Mouse (Mus musculus) heart, embryonic 13.5 days (tissue): Measurements from ENCODE around the gene Trim71. TPM values are rescaled to one million over a fixed set of nuclear protein-coding genes. Genes with fewer than 3 reads are reported as not detected.

Experiments
- ATAC-seq: fragments of 200-750 bp; cut with Nextera tagmentation; 2 replicates; pipeline ENCODE4 v1.8.0; 2017; ENCODE audit warnings: moderate TSS enrichment; ENCODE audit not compliant: insufficient number of reproducible peaks, low FRiP score, low TSS enrichment; ENCODE audit errors: extremely low read depth
- H3K27ac ChIP-seq: fragments of 300-500 bp; sonication (generic); replicated peaks from 2 replicates; pipeline ENCODE4 v1.5.1; 2015; ENCODE audit warnings: moderate library complexity, mild to moderate bottlenecking, inconsistent platforms
- H3K27me3 ChIP-seq: fragments of 300-500 bp; sonication (generic); replicated peaks from 2 replicates; pipeline ENCODE4 v1.6.1; 2015; ENCODE audit warnings: mild to moderate bottlenecking, inconsistent platforms
- H3K36me3 ChIP-seq: fragments of 300-500 bp; sonication (generic); 2 replicates; pipeline ENCODE4 v1.6.1; 2015; ENCODE audit warnings: mild to moderate bottlenecking, inconsistent platforms
- H3K4me1 ChIP-seq: fragments of 300-500 bp; sonication (generic); 2 replicates; pipeline ENCODE4 v1.6.1; 2015; ENCODE audit warnings: inconsistent platforms
- H3K4me2 ChIP-seq: fragments of 300-500 bp; sonication (generic); 2 replicates; pipeline ENCODE4 v1.6.1; 2015; ENCODE audit warnings: inconsistent platforms, mild to moderate bottlenecking, moderate library complexity
- H3K4me3 ChIP-seq: fragments of 300-500 bp; sonication (generic); 2 replicates; pipeline ENCODE4 v1.5.1; 2015; ENCODE audit warnings: moderate library complexity, mild to moderate bottlenecking, inconsistent platforms
- H3K9ac ChIP-seq: fragments of 300-500 bp; sonication (generic); 2 replicates; pipeline ENCODE4 v1.6.1; 2015; ENCODE audit warnings: inconsistent platforms, mild to moderate bottlenecking, moderate library complexity
- H3K9me3 ChIP-seq: fragments of 300-500 bp; sonication (generic); 2 replicates; pipeline ENCODE4 v1.6.1; 2016; ENCODE audit warnings: inconsistent platforms
- WGBS: fragments of 180-500 bp; shearing (Covaris S2); methylation state at CpG from one replicate; pipeline ENCODE4 v1.1.7; 2015; ENCODE audit warnings: mixed read lengths; 5-methylcytosine and 5-hydroxymethylcytosine counted together
- polyA plus RNA-seq: library from polyadenylated mRNA; unstranded; fragments of >200 nt; fragmentation: Nextera tagmentation; extraction: Ambion mirVana; gene quantifications from 2 replicates; pipeline ENCODE4 v1.2.1, GENCODE M21; 2015

Trim71 gene
- polyA plus RNA-seq, 1 experiment from 2014 or later = 0.20 TPM

GRCm38 (mm10) chr9:114468701-114469100, 95.5 kb downstream of the Trim71 start:
- Histone ChIP-seq H3K4me2 (no peak overlapping the region), H3K27me3 (no peaks in the 10 kb centered on the region), H3K9me3 (0 out of 2 replicates have a peak, but pooled peaks cover 2% of the 10 kb centered on the region), H3K27ac (no peak overlapping the region), H3K9ac (no peak overlapping the region), H3K4me3 (no peak overlapping the region), H3K36me3 (peaks cover 30% of the 10 kb centered on the region), H3K4me1 (peaks cover 4% of the 10 kb centered on the region; the same call in 1 of the 2 replicates)
- no peak for ATAC-seq
- 90% methylated on average over 4 of the region's 4 CpGs for WGBS

DNA sequence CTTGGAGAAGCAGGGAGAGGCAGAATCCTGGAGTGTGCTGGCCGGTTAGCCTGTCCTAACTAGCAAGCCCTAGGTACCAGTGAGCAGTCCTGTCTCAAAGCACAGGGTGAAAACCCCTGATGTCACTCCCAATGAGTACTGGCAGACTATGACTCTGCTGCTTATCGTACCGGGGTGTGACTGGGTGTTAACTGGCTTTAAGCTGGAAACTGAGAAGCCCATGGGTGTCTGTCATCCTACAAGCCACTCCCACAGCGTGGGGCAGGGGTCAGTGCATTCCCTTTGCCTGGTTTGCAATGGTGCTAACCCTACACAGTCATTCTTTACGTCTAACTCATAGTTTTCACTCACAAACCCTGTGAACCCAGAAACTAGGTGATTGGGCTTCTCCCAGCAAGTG, 96.0 kb downstream of the Trim71 start:
- Histone ChIP-seq H3K4me1 (peaks cover 4% of the 10 kb centered on the region; the same call in 1 of the 2 replicates), H3K9ac (no peak overlapping the region), H3K4me2 (no peak overlapping the region), H3K27ac (no peak overlapping the region), H3K36me3 (peaks cover 32% of the 10 kb centered on the region), H3K9me3 (0 out of 2 replicates have a peak, but pooled peaks cover 2% of the 10 kb centered on the region), H3K27me3 (no peaks in the 10 kb centered on the region), H3K4me3 (no peak overlapping the region)
- peak; percentile 44; the same call in 1 of the 2 replicates for ATAC-seq
- WGBS = 73% methylated on average over 5 of the region's 5 CpGs

- peaks cover 46% of the 10 kb centered on the region for H3K36me3 ChIP-seq
- ATAC-seq = no peak
- no peaks in the 10 kb centered on the region for H3K27me3 ChIP-seq
- no peak overlapping the region for H3K27ac ChIP-seq
- WGBS = 60% methylated on average over 7 of the region's 7 CpGs
- H3K9ac ChIP-seq = no peak overlapping the region
- no peak overlapping the region for H3K4me3 ChIP-seq
- H3K9me3 ChIP-seq = 0 out of 2 replicates have a peak, but pooled peaks cover 2% of the 10 kb centered on the region
- H3K4me2 ChIP-seq = no peak overlapping the region
- peaks cover 4% of the 10 kb centered on the region; the same call in 1 of the 2 replicates for H3K4me1 ChIP-seq
Observed at GRCm38 (mm10) chr9:114466871-114467270, 97.3 kb downstream of the Trim71 start.

- WGBS = 61% methylated on average over 6 of the region's 6 CpGs
- Histone ChIP-seq H3K27ac (no peak overlapping the region), H3K9ac (no peak overlapping the region), H3K36me3 (peaks cover 58% of the 10 kb centered on the region), H3K4me1 (peaks cover 4% of the 10 kb centered on the region; the same call in 1 of the 2 replicates), H3K27me3 (no peaks in the 10 kb centered on the region), H3K4me2 (no peak overlapping the region), H3K9me3 (0 out of 2 replicates have a peak, but pooled peaks cover 2% of the 10 kb centered on the region), H3K4me3 (no peak overlapping the region)
- no peak for ATAC-seq
Observed at GRCm38 (mm10) chr9:114465442-114465841, 98.7 kb downstream of the Trim71 start.

GRCm38 (mm10) chr9:114462569-114462968, 101.6 kb downstream of the Trim71 start:
- Histone ChIP-seq H3K27ac (no peak overlapping the region), H3K4me1 (peaks cover 4% of the 10 kb centered on the region; the same call in 1 of the 2 replicates), H3K9me3 (no peaks in the 10 kb centered on the region), H3K9ac (no peak overlapping the region), H3K36me3 (peaks cover 64% of the 10 kb centered on the region), H3K4me3 (no peak overlapping the region), H3K4me2 (no peak overlapping the region), H3K27me3 (no peaks in the 10 kb centered on the region)
- no peak for ATAC-seq
- WGBS = 87% methylated on average over 7 of the region's 7 CpGs

DNA sequence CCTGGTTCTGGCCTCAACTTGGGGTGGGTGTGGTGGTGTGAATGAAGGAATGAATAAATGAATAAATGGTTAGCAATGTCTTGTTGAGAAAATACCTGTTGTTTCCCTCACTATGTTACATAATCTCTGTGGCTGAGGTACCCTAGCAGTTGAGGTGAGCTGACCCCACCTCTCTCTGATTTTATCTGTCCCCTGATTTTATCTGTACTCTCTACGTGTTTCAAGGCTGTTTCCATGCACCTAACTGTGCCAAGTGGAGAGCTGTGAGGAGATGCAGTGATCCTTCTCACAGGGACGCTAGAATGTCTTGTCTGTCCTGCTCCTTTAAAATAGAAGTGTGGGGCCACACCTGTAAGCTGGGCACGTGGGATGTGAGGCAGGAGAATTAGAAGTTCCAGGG, 105.7 kb downstream of the Trim71 start:
- no peak overlapping the region for H3K27ac ChIP-seq
- H3K4me1 ChIP-seq = no peaks in the 10 kb centered on the region
- no peak for ATAC-seq
- H3K27me3 ChIP-seq = no peaks in the 10 kb centered on the region
- no peak overlapping the region for H3K9ac ChIP-seq
- 79% methylated on average over 3 of the region's 3 CpGs for whole genome bisulfite sequencing
- H3K4me2 ChIP-seq = no peak overlapping the region
- peaks cover 63% of the 10 kb centered on the region for H3K36me3 ChIP-seq
- H3K9me3 ChIP-seq = no peaks in the 10 kb centered on the region
- no peak overlapping the region for H3K4me3 ChIP-seq

Other genes with a start within 250 kb of the Trim71 start
- not detected in 2 replicates for gene Bcl2a1c, start 234.2 kb downstream of the Trim71 start, polyA plus RNA-seq
- 141 and 142 TPM in 2 replicates for gene Crtap, start 173.7 kb downstream of the Trim71 start, polyA plus RNA-seq
- 42.9 and 44.7 TPM in 2 replicates for gene Glb1, start 163.3 kb downstream of the Trim71 start, polyA plus RNA-seq
- gene Tmppe, start 163.3 kb downstream of the Trim71 start, polyA plus RNA-seq = 9.2 and 10.1 TPM in 2 replicates
- not detected in 2 replicates for gene Ccr4, start 59.5 kb downstream of the Trim71 start, polyA plus RNA-seq
- 0.89 and 1.0 TPM in 2 replicates for gene C130032M10Rik, start 48.7 kb downstream of the Trim71 start, polyA plus RNA-seq
- gene Cnot10, start 75.8 kb upstream of the Trim71 start, polyA plus RNA-seq = 35.1 and 36.4 TPM in 2 replicates
- gene Dync1li1, start 124.4 kb upstream of the Trim71 start, polyA plus RNA-seq = 74.5 and 78.4 TPM in 2 replicates
- gene Cmtm6, start 166.7 kb upstream of the Trim71 start, polyA plus RNA-seq = 34.6 and 37.5 TPM in 2 replicates
- gene Cmtm7, start 217.5 kb upstream of the Trim71 start, polyA plus RNA-seq = 107 and 118 TPM in 2 replicates